Mouse (Mus musculus) c-Kit-positive CD71-negative TER-119-negative erythroid progenitor cells, embryonic 14.5 days (primary cell): Measurements from ENCODE around the gene Il13ra1.

Experiments used
- DNase-seq: peaks from one replicate; pipeline ENCODE4 v3.0.0-alpha.2; 2013; ENCODE audit warnings: low read depth

The Il13ra1 gene

GRCm38 (mm10) chrX:36195736-36196525 is 84.0 kb downstream of the Il13ra1 start, which contains the start of gene Zcchc12:
Zcchc12 (plus strand) TSS chrX:36195904.
- no peak for DNase-seq

DNA sequence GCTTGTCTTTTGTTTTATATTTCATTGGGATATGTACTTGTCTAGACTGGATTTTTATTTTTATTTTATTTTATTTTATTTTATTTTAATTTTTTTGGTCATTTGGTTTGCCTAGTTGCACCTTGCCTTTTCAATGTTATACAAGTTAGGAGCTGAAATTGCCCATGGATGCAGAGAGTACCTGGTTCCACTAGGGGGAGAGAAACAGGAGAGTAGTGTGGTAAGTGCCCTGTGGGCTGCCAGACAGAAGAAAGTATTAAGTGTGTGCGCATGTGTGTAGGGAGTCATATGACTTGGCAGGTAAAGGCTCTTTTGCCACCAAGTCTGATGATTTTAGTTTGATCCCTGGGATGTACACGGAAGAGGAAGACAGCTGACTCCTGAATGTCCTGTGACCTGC is 97.6 kb downstream of the Il13ra1 start:
- DNase-seq, result no peak

GRCm38 (mm10) chrX:36211216-36211615 is 99.3 kb downstream of the Il13ra1 start:
- no peak for DNase-seq
